Mouse (Mus musculus) ES-E14 (cell line): ENCODE measurements around the gene Ddc.

ENCODE experiments used
- CHD2 ChIP-seq: IDR thresholded peaks from 2 replicates; pipeline ENCODE4 v1.6.1; 2014; ENCODE audit warnings: mild to moderate bottlenecking, low read depth, low read length, inconsistent platforms
- MAFK ChIP-seq: IDR thresholded peaks from 2 replicates; pipeline ENCODE4 v1.6.1; 2014; ENCODE audit warnings: mild to moderate bottlenecking, low read depth, low read length, inconsistent platforms; ENCODE audit not compliant: insufficient read depth
- ZC3H11A ChIP-seq: IDR thresholded peaks from 2 replicates; pipeline ENCODE4 v1.6.1; 2012; ENCODE audit warnings: low read depth, mild to moderate bottlenecking, inconsistent platforms, low read length, borderline replicate concordance
- ZNF384 ChIP-seq: IDR thresholded peaks from 2 replicates; pipeline ENCODE4 v1.6.1; 2012; ENCODE audit warnings: low read depth, low read length, inconsistent platforms

DNA sequence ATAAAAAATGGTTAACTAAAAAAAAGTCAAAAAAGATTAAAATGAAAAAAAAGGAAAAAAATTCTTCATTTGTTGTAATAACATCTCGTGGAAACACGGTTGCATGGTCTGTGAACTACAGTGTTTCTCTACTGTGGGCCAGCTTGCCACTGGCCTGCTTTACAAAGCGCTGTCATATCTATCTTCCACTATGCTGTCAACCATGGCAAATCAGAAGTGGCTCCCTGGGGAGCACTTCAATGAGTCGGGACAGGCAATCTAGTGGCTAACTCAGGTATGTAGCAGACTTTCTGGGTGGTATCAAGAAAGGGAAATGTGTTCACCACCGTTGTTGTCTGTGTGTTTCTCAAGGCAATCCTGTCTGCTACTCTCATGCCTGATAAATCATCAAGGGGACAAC lies 33.7 kb upstream of the Ddc start:
- TF ChIP-seq CHD2 = no peak
- TF ChIP-seq MAFK = no peak
- no peak for TF ChIP-seq ZNF384
- TF ChIP-seq ZC3H11A = no peak
